In genomic region chr12:86853516-86853915, GRCm38 (mm10) we compare ENCODE assay signal across 20 mouse cellular contexts. TPM values are rescaled to one million over a fixed set of nuclear protein-coding genes. Genes with fewer than 3 reads are reported as not detected.
A peak's percentile ranks its signal among the peaks of the same experiment; 100 is the strongest.
DNase-seq lines count a peak whose midpoint lies in the region; ATAC-seq and TF ChIP-seq lines count a peak whose summit lies in the region.
"Had no signal": no experiment of that assay in that cellular context is flagged by ENCODE, and none has a peak within 500 bp of the region (broad histone marks: within the 10 kb centered on the region; RNA-seq: fewer than 3 reads in every experiment).

No protein-coding gene starts in this region.

- no peak overlapping the region for H3K4me3 ChIP-seq in MEL (ENCODE audit: control insufficient read depth in 1 of 2, insufficient read depth in 1 of 2, low read depth in 2 of 2, low read length in 2 of 2)
- H3K4me3 ChIP-seq in liver, embryonic 15.5 days (replicated peaks): no peak overlapping the region
- H3K4me3 ChIP-seq in forebrain, embryonic 14.5 days (ENCODE audit: low read depth, low read length): no peak overlapping the region
- H3K4me3 ChIP-seq: embryonic facial prominence, embryonic 10.5 days; erythroblast, embryonic 14.5 days; heart, embryonic 12.5 days; hindbrain, embryonic 10.5 days had no signal

- no peaks in the 10 kb centered on the region for H3K9me3 ChIP-seq in MEL (replicated peaks; ENCODE audit: insufficient read depth, low read length)
- H3K9me3 ChIP-seq in liver, embryonic 15.5 days (replicated peaks): no peaks in the 10 kb centered on the region
- no peaks in the 10 kb centered on the region for H3K9me3 ChIP-seq in forebrain, embryonic 14.5 days (replicated peaks; ENCODE audit: control insufficient read depth, low read length)
- H3K9me3 ChIP-seq: embryonic facial prominence, embryonic 10.5 days; hindbrain, embryonic 10.5 days had no signal

- WGBS in liver, embryonic 15.5 days (ENCODE audit: insufficient replicate concordance): 30% methylated on average over 1 of the region's 1 CpGs
- WGBS in forebrain, embryonic 14.5 days: 96% methylated on average over 1 of the region's 1 CpGs

- H3K27ac ChIP-seq in MEL (ENCODE audit: control insufficient read depth, low read depth, low read length): no peak overlapping the region
- H3K27ac ChIP-seq in liver, embryonic 15.5 days (replicated peaks): no peak overlapping the region
- H3K27ac ChIP-seq in forebrain, embryonic 14.5 days (ENCODE audit: low read depth, low read length): no peak overlapping the region
- H3K27ac ChIP-seq: embryonic facial prominence, embryonic 10.5 days; hindbrain, embryonic 10.5 days; hindbrain, embryonic 14.5 days had no signal

- no peak overlapping the region for H3K9ac ChIP-seq in MEL (ENCODE audit: control insufficient read depth, low read depth, low read length, poor library complexity, severe bottlenecking)
- H3K9ac ChIP-seq in liver, embryonic 15.5 days: no peak overlapping the region
- H3K9ac ChIP-seq in forebrain, embryonic 14.5 days (ENCODE audit: low read length): no peak overlapping the region
- H3K9ac ChIP-seq: heart, embryonic 12.5 days; hindbrain, embryonic 14.5 days had no signal

- TF ChIP-seq RAD21 in MEL (IDR thresholded peaks at IDR 0.05; ENCODE audit: low read depth, low read length): no peak

- H3K4me1 ChIP-seq in MEL (ENCODE audit: control insufficient read depth in 1 of 2, insufficient read depth in 2 of 2, low read length in 2 of 2): peaks cover 0 to 4% of the 10 kb centered on the region in 2 experiments; a peak in 1 of 4 replicates
- H3K4me1 ChIP-seq in liver, embryonic 15.5 days (replicated peaks): peaks cover 18% of the 10 kb centered on the region
- H3K4me1 ChIP-seq in forebrain, embryonic 14.5 days (ENCODE audit: control insufficient read depth, insufficient read depth, low read length): peaks cover 26% of the 10 kb centered on the region

- TF ChIP-seq CTCF in MEL (IDR thresholded peaks at IDR 0.05 in 2 of 3, conservative IDR thresholded peaks at IDR 0.05 in 1 of 3; ENCODE audit: control insufficient read depth in 1 of 3, insufficient read depth in 1 of 3, low read depth in 2 of 3, low read length in 3 of 3, poor library complexity in 1 of 3, severe bottlenecking in 1 of 3): no peak

- no peaks in the 10 kb centered on the region for H3K79me2 ChIP-seq in MEL (ENCODE audit: control insufficient read depth, insufficient read depth, low read length, poor library complexity)

- H3K4me2 ChIP-seq in liver, embryonic 15.5 days: no peak overlapping the region
- no peak overlapping the region for H3K4me2 ChIP-seq in forebrain, embryonic 14.5 days (ENCODE audit: low read length)
- H3K4me2 ChIP-seq: heart, embryonic 12.5 days; hindbrain, embryonic 14.5 days had no signal

- no peak for TF ChIP-seq POLR2A in MEL (IDR thresholded peaks at IDR 0.05; ENCODE audit: control insufficient read depth in 1 of 2, insufficient read depth in 1 of 2, low read depth in 1 of 2, low read length in 2 of 2, poor library complexity in 1 of 2)

- DNase-seq in MEL (ENCODE audit: low read depth, low spot score): no peak
- DNase-seq in forebrain, embryonic 14.5 days (ENCODE audit: low spot score): no peak
- no peak for DNase-seq in left cerebral cortex, postnatal 4 days
- DNase-seq: adrenal gland, adult 8-10 months; adrenal gland, postnatal 36 days; cerebellum, adult 11 months; cerebellum, adult 9-11 months; cerebellum, postnatal 36 days; gastrocnemius, postnatal 10 days; heart, adult 18-20 months had no signal

- intact Hi-C loops in left cerebral cortex, postnatal 4 days (cut with DNase I): no loop called here

- no peaks in the 10 kb centered on the region for H3K36me3 ChIP-seq in MEL (ENCODE audit: control insufficient read depth in 1 of 2, insufficient read depth in 2 of 2, low read length in 2 of 2)
- H3K36me3 ChIP-seq in liver, embryonic 15.5 days (replicated peaks): no peaks in the 10 kb centered on the region
- no peaks in the 10 kb centered on the region for H3K36me3 ChIP-seq in forebrain, embryonic 14.5 days (ENCODE audit: control insufficient read depth, insufficient read depth, low read length)
- H3K36me3 ChIP-seq: embryonic facial prominence, embryonic 10.5 days; heart, embryonic 12.5 days; hindbrain, embryonic 10.5 days had no signal

- peak; percentile 49 to 50; a peak in 3 of 4 replicates for TF ChIP-seq EP300 in MEL (IDR thresholded peaks at IDR 0.05; ENCODE audit: low read depth in 1 of 2, low read length in 2 of 2)

- ATAC-seq in erythroid progenitor cell, adult 5-6 weeks (replicated peaks; ENCODE audit: low FRiP score, poor library complexity, severe bottlenecking): peak; percentile 52
- peak; percentile 51 for ATAC-seq in liver, embryonic 15.5 days (ENCODE audit: insufficient read depth)
- peak; percentile 82 for ATAC-seq in megakaryocyte-erythroid progenitor cell, adult 5-6 weeks (replicated peaks; ENCODE audit: low FRiP score, low TSS enrichment, poor library complexity, severe bottlenecking)
- no peak for ATAC-seq in forebrain, embryonic 14.5 days
- ATAC-seq: forebrain, embryonic 16.5 days had no signal

- peaks cover 0 to 2% of the 10 kb centered on the region in 2 experiments; a peak in 2 of 4 replicates for H3K27me3 ChIP-seq in MEL (ENCODE audit: control insufficient read depth in 1 of 2, insufficient read depth in 2 of 2, low read length in 2 of 2)
- H3K27me3 ChIP-seq in liver, embryonic 15.5 days: no peaks in the 10 kb centered on the region
- no peaks in the 10 kb centered on the region for H3K27me3 ChIP-seq in forebrain, embryonic 14.5 days (replicated peaks; ENCODE audit: control insufficient read depth, insufficient read depth, low read length)
- H3K27me3 ChIP-seq: CH12.LX; heart, embryonic 12.5 days had no signal

TF ChIP-seq in MEL, 35 proteins besides CTCF, POLR2A, EP300 and RAD21:
- TF ChIP-seq TCF12 (IDR thresholded peaks at IDR 0.05; ENCODE audit: low read depth, low read length) (peak; percentile 56; the same call in 1 of the 2 replicates), ETS1 (IDR thresholded peaks at IDR 0.05; ENCODE audit: low read depth, low read length) (peak; percentile 61; the same call in 1 of the 2 replicates), GATA1 (IDR thresholded peaks at IDR 0.05; ENCODE audit: low read depth, low read length) (peak; percentile 64), CHD2 (IDR thresholded peaks at IDR 0.05; ENCODE audit: low read length) (no peak)

RNA-seq across cellular contexts. Expression of gene Irf2bpl, which starts 31.1 kb away (rescaled TPM):
- total RNA-seq in MEL (2012; rRNA removed): 6.9 and 8.2 TPM in 2 replicates
- 1 to 10 TPM in 1 of 2 experiments, not detected in 1; 8.0 TPM for polyA plus RNA-seq in MEL (2012; ENCODE audit: insufficient read depth in 1 of 2, insufficient read length in 2 of 2, low read depth in 1 of 2, low replicate concordance in 2 of 2, missing spikeins in 1 of 2)
- total RNA-seq in erythroid progenitor cell, adult 5-6 weeks (2015; ENCODE audit: low replicate concordance): 0.72 and 2.5 TPM in 2 replicates
- 0.53 and 1.5 TPM in 2 replicates for total RNA-seq in erythroid progenitor cell, adult 5-6 weeks (2017; ENCODE audit: low replicate concordance)
- 2.8 and 3.1 TPM in 2 replicates for polyA plus RNA-seq in liver, embryonic 15.5 days (2015; fragmentation: Nextera tagmentation; extraction: Ambion mirVana)
- total RNA-seq in megakaryocyte-erythroid progenitor cell, adult 5-6 weeks (2014; fragmentation: Nextera tagmentation): 0.76 and 0.94 TPM in 2 replicates
- total RNA-seq in megakaryocyte-erythroid progenitor cell, adult 5-6 weeks (2017): 1.1 and 2.7 TPM in 2 replicates
- polyA plus RNA-seq in forebrain, embryonic 14.5 days (2014; fragmentation: Nextera tagmentation; extraction: Ambion mirVana): 41.4 and 56.5 TPM in 2 replicates
- total RNA-seq in left cerebral cortex, postnatal 4 days (2021): 100 to 1,000 TPM; 124 to 127 TPM

Comparison
In these comparisons a context has a peak if more than half of its experiments do, and no peak if none do; other contexts are left out.
1. RNA of gene Irf2bpl, which starts 31.1 kb away (total RNA-seq): 124 to 127 TPM in left cerebral cortex, postnatal 4 days; 6.9 to 8.2 TPM in MEL, 0.76 to 2.7 TPM in megakaryocyte-erythroid progenitor cell, adult 5-6 weeks and 0.53 to 2.5 TPM in erythroid progenitor cell, adult 5-6 weeks; every median in the first group is over 10 times any median in the second.